Mouse (Mus musculus) ZHBTc4 (cell line): ENCODE measurements at regions not wholly inside any gene's neighbourhood (a gene's known extent, or its start where the extent isn't known, plus 50 kb on each side); places are given as distances from the start of the nearest gene placed in this dataset.

Source experiments
- DNase-seq: peaks from one replicate; pipeline ENCODE4 v3.0.0-alpha.2; 2011; ENCODE audit warnings: low read depth, low spot score

DNA sequence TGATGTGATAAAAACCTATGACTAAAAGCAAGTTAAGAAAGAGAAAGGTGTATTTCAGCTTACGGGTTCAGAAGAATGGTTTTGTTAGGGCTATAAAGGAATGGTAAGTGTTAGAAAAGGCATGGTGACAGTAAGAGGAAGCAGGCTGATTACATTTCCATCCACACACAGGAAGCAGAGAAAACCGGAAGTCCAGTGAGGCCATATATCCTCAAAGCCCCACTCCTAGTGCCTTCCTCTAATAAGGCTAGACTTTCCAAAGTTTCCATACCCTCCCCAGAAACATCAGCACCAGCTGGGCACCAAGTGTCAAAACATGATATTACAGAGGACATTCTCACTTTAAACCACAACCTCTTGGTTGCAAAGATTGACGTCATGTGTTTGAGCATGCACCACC, 316.3 kb downstream of the Klf5 start:
- no peak for DNase-seq

DNA sequence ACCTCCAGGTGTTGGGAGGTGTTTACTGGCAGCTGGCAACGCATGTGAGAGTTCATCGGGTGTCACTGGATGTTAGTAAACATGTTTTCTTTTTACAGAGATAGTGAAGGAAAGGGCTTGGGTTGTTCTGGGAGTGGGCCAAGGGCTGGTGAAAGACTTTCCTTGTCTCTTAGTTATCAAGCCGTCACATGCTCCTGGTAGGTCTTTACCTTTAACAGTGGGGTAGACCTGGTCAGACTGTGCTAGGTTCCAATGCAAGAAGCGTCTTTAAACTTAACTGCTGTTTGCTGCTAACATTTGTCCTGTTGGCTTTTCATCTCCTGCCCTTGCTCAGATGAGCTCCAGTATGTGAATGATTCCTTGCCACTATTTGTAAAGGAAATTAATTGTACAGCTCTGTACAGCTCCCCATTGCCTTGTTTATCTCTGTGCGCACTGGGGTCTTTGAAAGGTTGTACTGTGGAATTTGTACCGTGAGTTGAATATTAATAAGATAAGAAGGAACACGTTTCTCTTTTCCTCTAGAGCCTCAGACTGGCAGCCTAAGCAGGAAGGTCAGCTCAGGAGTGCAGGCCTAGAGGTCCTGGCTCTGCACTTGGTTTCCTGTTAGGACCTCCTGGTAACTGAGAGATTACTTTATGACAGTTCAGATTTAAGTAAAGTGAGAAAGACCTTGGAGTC, 318.3 kb downstream of the Klf5 start:
- no peak for DNase-seq

DNA sequence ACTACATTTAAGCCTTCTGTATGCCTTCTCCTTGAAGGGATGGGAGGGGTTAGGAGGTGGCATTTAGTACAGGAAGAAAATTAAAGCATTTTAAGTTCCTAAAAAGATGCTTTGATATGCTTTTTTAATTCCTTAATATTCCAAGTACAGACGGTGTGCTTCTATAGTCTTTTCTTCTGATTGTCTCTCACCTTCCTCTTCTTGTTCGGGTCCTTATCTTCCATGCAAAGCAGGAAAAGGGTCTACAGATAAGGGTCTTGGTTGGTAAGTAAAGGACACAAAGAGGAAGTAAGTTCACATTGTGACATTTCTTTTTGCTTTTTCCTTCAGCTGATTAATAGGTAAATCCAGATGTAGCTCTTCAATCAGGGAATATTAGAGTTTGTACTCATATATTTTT, 318.9 kb downstream of the Klf5 start:
- no peak for DNase-seq

DNA sequence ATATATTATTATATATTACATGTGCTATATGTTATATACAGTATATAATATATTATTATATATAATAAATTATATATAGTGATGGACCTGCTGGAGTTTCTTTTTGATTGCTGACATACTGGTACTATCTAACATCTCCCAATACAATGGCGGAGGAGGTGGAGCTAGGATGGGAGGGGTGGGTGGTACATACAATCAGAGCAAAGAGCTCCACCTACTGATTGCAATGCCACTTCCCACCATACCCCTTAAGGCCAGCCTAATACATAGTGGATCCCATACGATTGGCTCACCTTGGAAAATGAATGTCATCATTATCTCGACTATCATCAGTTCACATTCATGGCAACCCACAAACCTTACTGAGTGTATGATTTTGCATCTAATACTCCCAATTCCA, 323.0 kb downstream of the Klf5 start:
- peak; percentile 70 for DNase-seq

DNA sequence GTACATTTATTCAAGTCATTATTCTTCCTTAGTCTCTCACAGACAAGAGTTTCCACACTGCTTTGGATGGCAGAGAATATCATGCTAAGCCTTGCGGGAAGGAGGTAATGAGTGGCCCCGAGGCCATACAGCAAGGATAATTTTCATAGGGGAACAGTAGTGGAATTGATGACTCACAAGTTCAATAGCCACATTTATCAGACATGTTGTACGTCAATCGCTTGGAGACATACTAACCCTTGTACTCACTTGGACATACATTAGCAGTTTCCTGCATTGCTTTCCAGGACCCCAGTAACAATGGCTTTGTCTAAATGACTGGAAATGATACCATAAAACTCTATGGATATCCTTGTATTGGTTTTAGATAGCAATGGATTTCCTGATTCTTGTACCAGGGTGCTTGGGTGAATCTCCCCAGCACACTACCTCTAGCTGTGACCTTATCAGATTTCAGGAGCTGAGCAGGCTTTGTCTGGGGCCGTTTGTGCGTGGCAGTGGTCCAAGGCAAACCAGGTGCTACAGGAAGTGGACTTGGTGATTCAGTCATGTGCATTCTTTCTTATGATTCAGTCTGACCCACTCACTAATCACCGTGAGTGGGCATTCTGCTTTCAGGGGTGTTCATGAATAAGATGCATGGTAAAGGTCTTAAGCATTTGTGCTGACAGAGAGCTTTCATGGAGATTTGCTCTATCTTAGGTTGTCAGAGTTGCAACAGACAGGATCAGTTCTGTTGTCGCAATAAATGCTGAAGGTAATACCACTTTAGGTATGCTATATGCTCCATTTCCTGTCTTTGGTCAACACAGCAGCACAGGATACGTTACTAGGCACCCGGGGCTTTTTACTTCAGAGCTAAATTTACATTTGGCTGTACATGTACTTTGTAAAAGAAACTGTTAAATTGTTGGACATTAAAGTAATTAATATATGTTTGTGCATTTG, 326.2 kb downstream of the Klf5 start:
- DNase-seq = no peak

DNA sequence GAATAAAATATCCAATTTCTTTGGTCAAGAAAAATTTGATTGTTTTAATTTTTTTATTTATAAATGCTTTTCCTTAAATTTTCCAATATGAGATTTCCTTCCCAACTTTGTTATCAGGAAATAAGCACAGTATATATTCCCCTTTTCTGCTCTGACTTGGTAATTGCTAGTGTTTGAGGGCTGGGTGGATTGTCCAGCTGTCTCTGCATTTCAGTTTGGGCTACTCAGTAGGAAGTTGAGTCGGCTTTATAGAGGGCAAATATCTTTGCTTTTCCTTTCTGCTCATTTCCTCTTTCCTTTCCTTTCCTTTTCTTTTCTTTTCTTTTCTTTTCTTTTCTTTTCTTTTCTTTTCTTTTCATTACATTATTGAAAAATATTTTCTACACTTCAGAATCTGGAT, 329.1 kb downstream of the Klf5 start:
- no peak for DNase-seq

DNA sequence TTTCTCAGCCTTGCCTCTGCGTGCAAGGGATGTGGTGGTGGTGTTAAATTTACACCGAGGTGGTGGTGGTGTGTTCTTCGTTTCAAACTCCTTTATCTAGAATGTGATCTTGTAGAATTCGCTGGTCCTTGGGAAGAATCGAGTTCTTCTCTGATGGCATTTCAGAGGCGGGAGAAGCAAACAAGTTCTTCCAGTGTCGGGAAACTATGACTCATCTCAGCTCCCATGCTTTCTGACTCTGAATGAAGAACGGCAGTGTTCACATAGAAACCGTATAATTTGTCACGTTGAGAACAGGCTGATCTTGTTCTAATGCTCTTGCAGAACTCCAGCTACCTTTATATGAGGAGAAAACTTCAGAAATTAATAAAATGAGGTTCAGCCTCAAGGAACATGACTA, 332.6 kb downstream of the Klf5 start:
- no peak for DNase-seq

DNA sequence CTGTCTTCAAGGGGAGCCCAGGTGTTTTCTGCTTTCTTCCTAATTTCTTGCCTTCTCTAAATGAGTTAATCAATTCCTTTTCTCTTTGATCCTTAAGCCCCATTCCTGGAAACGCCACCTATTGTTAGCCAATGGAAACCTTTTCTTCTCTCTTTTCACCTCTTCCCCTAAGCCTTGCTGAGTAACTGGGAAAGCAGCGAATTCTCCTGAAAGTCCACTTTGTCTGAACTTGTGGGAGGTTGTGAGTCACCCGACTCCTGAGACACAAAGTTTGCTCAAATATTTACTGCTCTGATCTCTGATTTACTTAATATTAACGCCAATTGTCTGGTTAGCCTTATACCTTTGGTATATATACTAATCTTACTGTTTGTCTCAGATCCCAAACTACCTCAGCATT, 334.0 kb downstream of the Klf5 start:
- peak; percentile 11 for DNase-seq

DNA sequence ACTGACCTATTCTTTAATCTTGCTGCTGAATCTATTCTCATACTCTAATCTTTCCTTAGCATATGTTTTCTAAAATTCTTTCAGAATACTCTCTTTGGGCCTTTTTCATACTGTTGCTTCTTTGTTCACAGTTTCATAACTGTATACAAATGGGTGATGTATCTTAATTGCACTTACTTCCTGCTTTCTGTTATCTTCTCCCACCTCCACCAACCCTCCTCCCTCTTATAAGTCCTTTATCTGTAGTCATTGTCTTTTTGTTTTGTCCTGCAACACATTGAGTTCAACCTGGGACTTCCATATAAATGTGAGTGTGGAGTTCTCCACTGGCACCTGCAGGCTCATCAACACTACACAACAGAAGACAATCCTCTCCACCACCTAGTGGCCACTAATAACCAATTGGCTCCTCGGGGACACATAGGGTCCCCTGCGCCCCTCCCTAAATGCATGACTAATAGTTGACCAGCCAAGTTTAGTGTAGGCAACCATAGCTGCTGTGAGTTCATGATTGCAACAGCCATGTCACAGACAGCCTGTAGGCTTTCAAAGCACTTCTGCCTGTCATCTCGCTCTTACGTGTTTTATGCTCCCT, 337.2 kb downstream of the Klf5 start:
- no peak for DNase-seq

DNA sequence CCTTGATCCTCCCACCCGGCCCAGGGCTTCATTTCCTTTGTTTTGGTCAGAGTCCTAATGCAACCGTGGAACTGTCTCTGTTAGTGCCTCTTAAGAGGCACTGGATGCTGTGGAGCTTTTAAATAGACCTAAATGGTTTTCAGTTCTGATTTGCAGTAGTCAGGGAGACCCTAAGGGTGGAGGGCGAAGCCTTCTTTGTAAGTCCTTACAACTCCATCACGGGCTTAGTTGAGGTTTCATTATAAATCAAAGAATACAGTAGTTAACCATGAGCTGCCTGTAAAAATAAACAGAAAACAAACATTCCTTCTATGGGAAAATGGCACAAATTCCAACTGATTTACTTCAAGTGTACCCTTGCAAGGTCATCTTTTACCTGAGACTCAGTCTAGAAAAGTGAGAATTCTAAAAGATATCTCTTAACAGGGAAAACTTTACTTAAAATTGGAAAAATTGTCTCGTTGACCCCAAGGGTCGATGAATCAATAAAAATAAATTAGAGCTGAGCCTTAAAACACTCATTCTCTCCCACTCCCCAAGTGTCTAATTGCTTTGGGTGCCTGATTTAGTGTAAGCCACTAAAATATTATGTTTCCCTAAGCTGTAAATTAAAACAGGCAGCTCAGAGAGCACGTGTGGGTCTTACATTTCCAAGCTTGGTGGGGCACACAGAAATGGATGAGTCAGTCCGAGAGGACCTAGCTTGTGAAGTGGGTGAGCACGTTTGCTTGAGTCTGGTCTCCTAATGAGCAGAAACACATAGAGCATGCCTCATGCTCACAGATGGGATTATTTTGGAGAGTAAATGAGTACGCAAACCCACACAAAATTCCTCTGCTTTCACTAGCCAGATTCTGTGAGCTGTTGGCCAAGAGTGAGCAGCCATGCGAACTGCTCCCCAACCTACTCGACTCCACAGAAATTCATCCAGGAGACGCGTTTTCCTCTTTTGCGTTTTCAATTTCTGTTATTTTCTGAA, 343.3 kb downstream of the Klf5 start:
- DNase-seq = no peak

DNA sequence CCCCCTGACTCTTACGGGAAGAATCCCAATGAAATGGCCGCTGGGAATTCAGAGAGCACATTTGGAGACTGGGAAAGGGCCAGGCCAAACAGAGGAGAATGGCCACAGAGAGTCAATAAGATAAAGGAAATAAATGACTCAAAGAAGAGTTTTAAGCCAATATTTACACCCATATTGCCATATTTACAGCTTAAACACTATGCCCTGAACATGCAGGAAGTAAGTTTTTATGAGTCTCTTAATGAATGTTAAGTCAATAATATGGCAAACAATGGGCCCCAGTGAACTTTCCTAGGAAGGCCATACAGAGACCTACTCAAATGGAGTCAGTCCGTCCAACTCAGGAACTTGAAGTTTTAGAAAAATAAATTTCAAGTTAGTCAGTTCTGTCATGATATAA, 347.8 kb downstream of the Klf5 start:
- no peak for DNase-seq

DNA sequence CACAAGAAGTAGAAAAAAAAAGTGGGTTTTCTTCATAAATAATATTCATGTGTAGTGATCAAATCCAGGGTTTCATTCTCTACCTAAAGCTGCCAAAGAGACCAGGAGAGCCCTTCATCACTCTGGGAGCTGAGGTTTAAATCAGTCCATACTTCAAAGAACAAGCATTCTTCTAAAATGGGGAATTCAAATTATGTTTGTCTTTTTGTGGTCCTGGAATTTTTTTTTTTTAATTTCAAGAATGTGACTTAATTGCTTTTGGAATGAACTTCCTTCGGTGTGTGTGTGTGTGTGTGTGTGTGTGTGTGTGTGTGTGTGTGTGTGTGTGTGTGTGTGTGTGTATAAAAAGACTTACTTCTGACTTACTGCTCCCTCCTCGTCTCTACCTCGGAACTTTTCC, 375.9 kb downstream of the Klf5 start:
- no peak for DNase-seq

DNA sequence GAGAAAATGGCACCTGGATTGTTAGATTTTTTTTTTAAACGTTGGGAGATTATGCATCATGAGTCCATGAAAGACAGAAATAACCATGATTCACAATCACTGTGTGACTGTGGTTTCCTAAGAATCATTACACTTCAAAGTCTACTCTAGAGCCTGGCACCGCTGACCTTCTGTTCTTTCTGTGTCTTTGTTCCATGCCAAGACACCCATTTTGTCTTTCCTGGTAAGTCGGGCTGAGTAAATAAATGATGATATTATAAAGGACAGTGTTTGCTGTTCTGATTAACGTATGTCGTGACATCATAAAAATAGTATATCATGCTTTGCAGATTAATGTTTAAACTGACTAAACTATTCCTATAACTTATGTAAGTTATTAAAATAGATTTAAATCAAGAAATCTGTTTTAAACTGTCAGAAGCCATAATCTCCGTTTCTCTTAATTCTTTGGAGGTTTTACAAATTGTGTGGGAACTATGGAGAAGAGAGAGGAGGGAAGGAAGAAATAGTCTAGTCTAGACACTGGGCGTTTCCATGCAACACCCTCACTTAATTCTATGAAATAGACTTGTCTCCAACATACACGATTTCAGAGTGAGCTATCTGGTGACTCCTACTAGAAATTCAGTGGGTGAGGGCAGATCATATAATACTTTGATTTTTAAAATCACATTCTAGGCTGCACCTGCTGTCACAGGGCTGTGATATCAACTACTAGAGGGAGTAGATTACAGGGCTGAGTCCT, 388.7 kb downstream of the Klf5 start:
- no peak for DNase-seq

DNA sequence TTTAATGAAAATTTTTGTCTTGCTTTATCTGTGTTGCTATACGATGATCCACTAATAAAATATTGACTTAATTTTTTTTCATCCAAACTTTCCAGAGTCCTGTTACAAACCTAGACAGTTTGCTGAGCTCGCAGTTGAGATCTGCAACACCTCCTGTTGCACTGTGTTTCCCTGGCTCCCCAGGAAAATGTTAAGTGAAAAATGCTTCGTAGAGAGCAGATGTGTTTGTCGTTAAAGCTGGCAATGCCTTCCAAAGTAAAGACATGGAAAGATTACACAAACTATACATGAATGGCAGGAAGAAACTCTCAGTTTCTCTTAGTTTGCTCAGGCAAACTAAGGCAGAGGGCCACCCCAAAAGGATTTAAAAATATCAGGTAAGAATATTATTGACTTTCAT, 389.9 kb downstream of the Klf5 start:
- no peak for DNase-seq

DNA sequence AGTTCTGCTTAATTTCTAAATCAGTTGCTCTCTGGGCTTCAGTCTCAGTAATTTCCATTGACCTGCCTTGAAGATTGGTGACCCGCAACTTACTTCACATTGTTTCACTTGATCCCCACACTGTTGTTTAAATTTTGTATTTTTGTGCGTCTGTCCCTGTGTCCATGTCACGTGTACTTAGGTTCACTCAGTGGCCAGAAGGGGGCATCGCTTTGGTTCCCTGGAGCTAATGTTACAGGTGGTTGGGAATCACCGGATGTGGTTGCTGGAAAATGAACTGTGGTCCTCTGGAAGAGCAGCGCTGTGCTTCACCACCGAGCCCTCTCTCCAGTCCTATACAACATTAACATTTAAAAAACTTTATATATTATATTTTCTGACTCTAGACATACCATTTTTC, 397.8 kb downstream of the Klf5 start:
- peak; percentile 69 for DNase-seq

DNA sequence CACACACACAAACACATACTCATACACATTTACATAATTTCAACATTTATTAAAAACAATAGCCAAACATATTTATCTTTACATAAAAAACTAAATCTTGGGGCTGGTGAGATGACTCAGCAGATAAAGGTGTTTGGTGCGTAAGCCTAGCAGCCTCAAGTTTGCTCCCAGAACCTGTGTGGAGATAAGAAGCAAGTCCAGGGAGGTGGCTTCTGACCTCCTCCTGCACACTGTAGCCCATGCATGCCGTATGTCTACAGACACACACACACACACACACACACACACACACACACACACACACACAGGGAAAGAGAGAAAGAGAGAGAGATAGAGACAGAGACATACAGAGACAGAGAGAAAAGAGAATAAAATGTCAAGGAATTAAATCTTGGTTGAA, 401.1 kb downstream of the Klf5 start:
- DNase-seq = no peak

DNA sequence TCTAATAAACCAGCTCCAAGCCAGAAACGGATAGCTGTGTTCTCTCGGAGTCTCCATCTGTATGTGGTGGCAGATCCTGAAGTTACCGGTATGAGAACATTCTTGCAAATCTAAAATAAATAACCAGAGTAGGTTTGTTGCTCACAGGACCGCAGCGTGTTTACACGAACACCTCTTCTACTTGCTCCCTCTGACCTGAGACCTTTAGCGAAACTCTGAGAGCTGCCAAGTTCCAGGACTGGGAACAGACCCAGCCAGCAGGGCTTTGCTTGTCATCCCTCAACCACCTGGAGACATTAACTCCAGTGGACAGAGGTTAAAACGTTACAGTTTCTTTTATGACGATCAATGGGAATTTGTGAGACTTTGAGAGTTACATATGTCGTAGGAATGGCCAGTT, 407.5 kb downstream of the Klf5 start:
- no peak for DNase-seq

DNA sequence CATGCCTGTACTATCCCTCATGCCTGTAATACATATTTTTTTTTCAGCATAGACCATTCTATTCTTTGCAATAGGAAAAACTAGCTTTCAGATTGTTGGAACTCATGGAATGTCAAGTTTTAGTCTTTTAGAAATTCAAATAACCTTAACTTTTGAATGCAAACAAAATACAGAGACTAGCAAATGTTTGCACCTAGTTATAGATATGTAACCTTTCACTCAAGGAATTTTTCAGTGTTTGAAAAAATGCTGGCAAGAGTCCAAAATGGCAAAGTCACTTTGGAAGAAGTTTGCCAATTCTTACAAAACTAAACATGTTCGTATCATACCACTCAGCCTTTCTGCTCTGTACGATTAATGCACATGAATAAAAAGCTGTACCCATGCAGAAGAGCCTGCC, 409.6 kb downstream of the Klf5 start:
- DNase-seq = no peak

DNA sequence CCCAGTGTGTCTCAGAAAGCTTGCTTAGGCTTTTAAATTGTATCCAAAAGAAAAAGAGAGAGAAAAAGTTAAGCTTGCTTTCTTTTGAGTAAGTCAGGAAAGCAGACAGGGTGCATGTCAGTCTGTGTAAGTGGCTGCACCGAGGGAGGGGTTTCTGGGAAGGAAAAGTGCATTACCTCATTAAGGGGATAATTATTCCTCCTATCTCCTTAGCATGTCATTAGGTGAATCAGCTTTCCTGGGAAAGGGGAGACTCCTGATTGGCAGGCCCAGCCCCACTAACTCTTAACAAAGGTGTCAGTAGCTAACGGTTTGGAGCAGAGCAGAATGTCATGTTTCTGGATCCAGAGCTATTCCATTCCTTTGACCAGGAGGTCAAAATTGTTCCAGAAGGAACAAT, 411.3 kb downstream of the Klf5 start:
- no peak for DNase-seq

DNA sequence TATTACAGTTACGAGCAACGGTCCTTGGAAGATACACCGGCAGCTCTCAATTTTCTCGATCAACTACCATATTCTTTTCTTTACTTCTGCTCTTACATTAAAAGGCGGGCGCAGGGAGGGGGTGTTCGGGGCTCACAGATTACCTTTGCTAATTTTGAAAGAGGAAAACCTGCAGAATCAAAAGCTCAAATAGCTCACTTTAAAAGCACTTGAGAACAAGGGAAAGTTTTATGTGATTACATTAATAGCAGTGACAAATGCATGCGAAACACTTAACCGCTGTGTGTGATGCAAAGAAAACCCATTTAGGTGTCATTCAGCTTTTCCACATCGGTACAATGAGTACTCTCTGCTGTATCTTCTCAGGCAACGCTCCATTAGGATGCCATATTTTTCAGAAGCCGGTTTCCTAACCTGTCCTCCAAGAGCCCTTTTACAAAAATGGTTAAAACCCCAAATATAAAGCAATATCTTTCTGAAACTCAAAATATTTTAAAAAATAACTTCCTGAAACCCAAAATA, 412.2 kb downstream of the Klf5 start:
- DNase-seq = peak; percentile 23

DNA sequence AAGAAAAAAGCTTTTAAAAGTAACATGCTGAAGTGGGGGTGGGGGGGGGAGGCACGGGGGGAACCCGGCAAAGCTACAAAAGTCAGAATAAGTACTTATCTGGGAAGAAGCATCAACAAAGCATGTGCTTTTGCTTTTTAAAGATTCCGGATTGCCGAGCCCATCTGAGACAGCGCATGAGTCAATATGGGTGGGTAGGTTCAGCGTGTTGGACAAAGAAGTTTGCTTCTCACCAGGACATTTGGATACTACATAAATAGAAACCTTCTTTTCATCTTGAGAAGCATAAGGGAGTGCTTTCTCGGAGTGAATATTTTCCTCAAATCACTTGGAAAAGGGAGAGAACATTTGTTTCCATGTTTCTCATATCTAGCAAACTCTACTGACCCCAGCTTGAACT, 414.1 kb downstream of the Klf5 start:
- DNase-seq = no peak
